Mouse (Mus musculus) lung, postnatal 4 days (tissue): Measurements from ENCODE around the gene Epx.

ENCODE experiments used
- DNase-seq, 2 experiments: peaks; one replicate each; pipeline ENCODE4 v3.0.0; 2021

The Epx gene

GRCm38 (mm10) chr11:87828239-87828900 is 47.0 kb downstream of the Epx start, which contains the start of gene Lpo:
Gene Lpo (minus strand): TSS chr11:87828289.
- DNase-seq = no peak

- no peak for DNase-seq
These were observed 53.8 kb downstream of the Epx start for GRCm38 (mm10) chr11:87821502-87821901.

GRCm38 (mm10) chr11:87817443-87817773 is 57.9 kb downstream of the Epx start:
- DNase-seq = no peak

- peak in 1 of 2 experiments; percentile 41 for DNase-seq
These were observed 58.5 kb downstream of the Epx start for GRCm38 (mm10) chr11:87816707-87817442.

GRCm38 (mm10) chr11:87814831-87815230 is 60.5 kb downstream of the Epx start:
- DNase-seq = no peak
